Mouse (Mus musculus): ENCODE measurements around the gene 6430548M08Rik. TPM values are rescaled to one million over a fixed set of nuclear protein-coding genes. Genes with fewer than 3 reads are reported as not detected.

6430548M08Rik gene
- total RNA-seq, 1 experiment: 0.54 TPM

DNA sequence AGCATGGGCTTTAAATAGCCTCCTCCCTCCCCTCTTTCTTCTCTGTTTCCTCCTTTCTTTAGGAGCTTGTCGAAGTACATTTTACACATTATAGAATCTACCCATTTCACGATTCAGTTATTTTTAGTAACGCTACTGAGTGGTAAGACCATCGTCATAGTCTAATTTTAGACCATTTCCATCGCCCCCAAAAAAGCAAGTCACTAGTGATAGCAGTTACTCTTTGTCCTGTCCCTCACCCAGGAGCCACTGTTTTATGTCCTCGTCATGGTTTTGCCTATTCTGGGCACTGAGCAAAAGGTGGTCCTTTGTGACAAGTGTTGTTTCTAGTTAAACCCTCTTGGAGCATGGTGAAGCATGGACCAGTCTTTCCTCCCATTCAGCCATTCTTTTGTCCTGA is 6.0 kb downstream of the 6430548M08Rik start:
- in situ Hi-C loops (cut with MboI; ENCODE audit: low sequenced_read_pairs in 2 of 2, unreplicated experiment in 2 of 2): no loop called here
- Histone ChIP-seq H3K9me3 (ENCODE audit: control insufficient read depth, insufficient read depth, low read depth, low read length) (no peaks in the 10 kb centered on the region), H3K27ac (ENCODE audit: insufficient read depth, low read depth, low read length, poor library complexity, severe bottlenecking) (no peak overlapping the region), H3K36me3 (ENCODE audit: control insufficient read depth, insufficient read depth, low read length, poor library complexity, severe bottlenecking) (no peaks in the 10 kb centered on the region), H3K9ac (ENCODE audit: insufficient read depth, low read depth, low read length, poor library complexity, severe bottlenecking) (no peak overlapping the region), H3K4me3 (ENCODE audit: insufficient read depth in 1 of 2, low read depth in 1 of 2, low read length in 2 of 2, poor library complexity in 1 of 2, severe bottlenecking in 1 of 2) (no peak overlapping the region), H3K4me1 (ENCODE audit: control insufficient read depth in 2 of 2, insufficient read depth in 2 of 2, low read length in 2 of 2, poor library complexity in 1 of 2) (no peaks in the 10 kb centered on the region)
- TF ChIP-seq ZNF384 (IDR thresholded peaks at IDR 0.05; ENCODE audit: low read depth, low read length) (no peak), CHD2 (IDR thresholded peaks at IDR 0.05; ENCODE audit: low read depth, low read length) (no peak), HCFC1 (IDR thresholded peaks at IDR 0.05; ENCODE audit: borderline replicate concordance, insufficient read depth, low read length) (no peak), MAFK (IDR thresholded peaks at IDR 0.05; ENCODE audit: insufficient read depth, low read depth, low read length) (no peak), ZC3H11A (IDR thresholded peaks at IDR 0.05; ENCODE audit: borderline replicate concordance, low read depth, low read length) (no peak)
- DNase-seq (ENCODE audit: low read depth, low spot score): no peak

DNA sequence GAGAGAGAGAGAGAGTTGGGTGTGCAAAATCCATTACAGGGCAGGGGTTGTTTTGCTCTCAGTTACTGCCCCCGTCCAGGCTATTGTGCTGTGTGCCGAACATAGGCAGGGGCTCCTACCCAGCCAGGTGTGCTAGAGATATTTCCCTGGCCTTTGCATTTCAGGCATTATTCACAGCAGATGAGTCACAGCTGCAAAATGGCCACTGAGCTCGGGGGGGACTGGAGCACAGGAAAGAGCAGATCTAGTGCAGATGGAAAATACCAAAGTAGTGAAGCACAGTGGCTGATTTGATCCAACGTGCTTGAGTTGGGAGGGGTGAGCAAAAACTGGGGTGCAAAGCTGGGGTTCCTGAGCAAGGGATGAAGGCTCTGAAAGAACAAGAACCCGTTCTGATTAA is 7.0 kb downstream of the 6430548M08Rik start:
- no peak for DNase-seq (ENCODE audit: low read depth, low spot score)
- in situ Hi-C loops (cut with MboI; ENCODE audit: low sequenced_read_pairs in 2 of 2, unreplicated experiment in 2 of 2): no loop called here
- Histone ChIP-seq H3K9me3 (ENCODE audit: control insufficient read depth, insufficient read depth, low read depth, low read length) (no peaks in the 10 kb centered on the region), H3K4me1 (ENCODE audit: control insufficient read depth in 2 of 2, insufficient read depth in 2 of 2, low read length in 2 of 2, poor library complexity in 1 of 2) (no peaks in the 10 kb centered on the region), H3K27ac (ENCODE audit: insufficient read depth, low read depth, low read length, poor library complexity, severe bottlenecking) (no peak overlapping the region), H3K36me3 (ENCODE audit: control insufficient read depth, insufficient read depth, low read length, poor library complexity, severe bottlenecking) (no peaks in the 10 kb centered on the region), H3K9ac (ENCODE audit: insufficient read depth, low read depth, low read length, poor library complexity, severe bottlenecking) (no peak overlapping the region), H3K4me3 (ENCODE audit: insufficient read depth in 1 of 2, low read depth in 1 of 2, low read length in 2 of 2, poor library complexity in 1 of 2, severe bottlenecking in 1 of 2) (no peak overlapping the region)
- no peak for TF ChIP-seq HCFC1 (IDR thresholded peaks at IDR 0.05; ENCODE audit: borderline replicate concordance, insufficient read depth, low read length)
- no peak for TF ChIP-seq CHD2 (IDR thresholded peaks at IDR 0.05; ENCODE audit: low read depth, low read length)
- TF ChIP-seq ZNF384 (IDR thresholded peaks at IDR 0.05; ENCODE audit: low read depth, low read length): no peak
- no peak for TF ChIP-seq ZC3H11A (IDR thresholded peaks at IDR 0.05; ENCODE audit: borderline replicate concordance, low read depth, low read length)
- TF ChIP-seq MAFK (IDR thresholded peaks at IDR 0.05; ENCODE audit: insufficient read depth, low read depth, low read length): no peak

DNA sequence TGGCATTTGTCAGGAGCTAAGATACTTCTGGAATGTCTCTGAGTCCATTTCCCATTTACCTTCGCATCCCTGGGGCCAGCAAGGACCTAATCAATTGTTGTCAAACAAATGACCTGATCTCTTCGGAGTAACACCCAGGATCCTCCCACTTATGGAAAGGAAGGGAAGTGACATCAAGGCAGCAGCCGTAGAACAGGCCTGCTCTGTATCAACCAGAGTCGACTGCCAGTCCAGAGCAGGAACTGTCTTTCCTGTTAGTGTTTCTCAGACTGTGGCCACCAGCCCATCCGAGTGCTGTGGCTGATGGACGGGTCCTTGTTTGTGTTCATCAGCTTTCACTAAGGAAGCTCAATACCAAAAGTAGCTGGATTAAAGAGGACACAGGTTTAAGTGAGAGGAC is 10.3 kb downstream of the 6430548M08Rik start:
- Histone ChIP-seq H3K9me3 (ENCODE audit: control insufficient read depth, insufficient read depth, low read depth, low read length) (no peaks in the 10 kb centered on the region), H3K4me3 (ENCODE audit: insufficient read depth in 1 of 2, low read depth in 1 of 2, low read length in 2 of 2, poor library complexity in 1 of 2, severe bottlenecking in 1 of 2) (no peak overlapping the region), H3K9ac (ENCODE audit: insufficient read depth, low read depth, low read length, poor library complexity, severe bottlenecking) (no peak overlapping the region), H3K36me3 (ENCODE audit: control insufficient read depth, insufficient read depth, low read length, poor library complexity, severe bottlenecking) (no peaks in the 10 kb centered on the region), H3K27ac (ENCODE audit: insufficient read depth, low read depth, low read length, poor library complexity, severe bottlenecking) (no peak overlapping the region), H3K4me1 (ENCODE audit: control insufficient read depth in 2 of 2, insufficient read depth in 2 of 2, low read length in 2 of 2, poor library complexity in 1 of 2) (no peaks in the 10 kb centered on the region)
- DNase-seq (ENCODE audit: low read depth, low spot score): no peak
- in situ Hi-C loops (cut with MboI; ENCODE audit: low sequenced_read_pairs in 2 of 2, unreplicated experiment in 2 of 2): no loop called here
- no peak for TF ChIP-seq CHD2 (IDR thresholded peaks at IDR 0.05; ENCODE audit: low read depth, low read length)
- TF ChIP-seq MAFK (IDR thresholded peaks at IDR 0.05; ENCODE audit: insufficient read depth, low read depth, low read length): no peak
- TF ChIP-seq ZNF384 (IDR thresholded peaks at IDR 0.05; ENCODE audit: low read depth, low read length): no peak
- no peak for TF ChIP-seq HCFC1 (IDR thresholded peaks at IDR 0.05; ENCODE audit: borderline replicate concordance, insufficient read depth, low read length)
- no peak for TF ChIP-seq ZC3H11A (IDR thresholded peaks at IDR 0.05; ENCODE audit: borderline replicate concordance, low read depth, low read length)

DNA sequence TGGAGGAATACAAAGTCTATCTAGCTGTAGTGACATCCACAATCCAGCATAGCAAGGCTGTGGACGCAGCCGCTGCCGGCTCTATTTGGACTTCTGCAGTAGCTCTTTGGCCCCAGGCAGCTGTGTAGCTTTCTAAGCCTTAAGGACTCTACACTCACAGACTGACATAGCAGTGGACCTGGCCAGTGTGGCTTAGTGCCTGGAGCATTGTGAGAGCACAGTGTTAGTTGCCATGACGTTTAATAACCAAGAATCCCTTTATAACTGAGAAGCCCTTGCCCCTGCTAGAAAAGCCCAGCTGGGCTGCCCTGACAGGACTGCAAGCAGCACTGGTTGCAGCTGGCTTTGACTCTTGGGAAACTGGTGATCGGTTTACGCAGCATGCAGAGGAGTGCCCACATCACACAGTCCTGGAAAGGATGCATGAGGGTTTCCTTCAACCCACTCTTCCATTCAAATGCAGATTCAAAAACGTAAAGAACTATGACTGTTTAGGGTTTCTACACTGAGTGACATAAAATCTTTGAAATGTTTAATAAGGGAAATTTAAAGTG is 11.0 kb downstream of the 6430548M08Rik start:
- Histone ChIP-seq H3K9me3 (ENCODE audit: control insufficient read depth, insufficient read depth, low read depth, low read length) (no peaks in the 10 kb centered on the region), H3K36me3 (ENCODE audit: control insufficient read depth, insufficient read depth, low read length, poor library complexity, severe bottlenecking) (no peaks in the 10 kb centered on the region), H3K27ac (ENCODE audit: insufficient read depth, low read depth, low read length, poor library complexity, severe bottlenecking) (no peak overlapping the region), H3K4me3 (ENCODE audit: insufficient read depth in 1 of 2, low read depth in 1 of 2, low read length in 2 of 2, poor library complexity in 1 of 2, severe bottlenecking in 1 of 2) (no peak overlapping the region), H3K9ac (ENCODE audit: insufficient read depth, low read depth, low read length, poor library complexity, severe bottlenecking) (no peak overlapping the region), H3K4me1 (ENCODE audit: control insufficient read depth in 2 of 2, insufficient read depth in 2 of 2, low read length in 2 of 2, poor library complexity in 1 of 2) (no peaks in the 10 kb centered on the region)
- in situ Hi-C loops (cut with MboI; ENCODE audit: low sequenced_read_pairs in 2 of 2, unreplicated experiment in 2 of 2): no loop called here
- no peak for TF ChIP-seq MAFK (IDR thresholded peaks at IDR 0.05; ENCODE audit: insufficient read depth, low read depth, low read length)
- TF ChIP-seq CHD2 (IDR thresholded peaks at IDR 0.05; ENCODE audit: low read depth, low read length): no peak
- no peak for TF ChIP-seq ZC3H11A (IDR thresholded peaks at IDR 0.05; ENCODE audit: borderline replicate concordance, low read depth, low read length)
- TF ChIP-seq HCFC1 (IDR thresholded peaks at IDR 0.05; ENCODE audit: borderline replicate concordance, insufficient read depth, low read length): no peak
- no peak for TF ChIP-seq ZNF384 (IDR thresholded peaks at IDR 0.05; ENCODE audit: low read depth, low read length)
- DNase-seq (ENCODE audit: low read depth, low spot score): no peak
